Mouse (Mus musculus) lung, adult 2 months (tissue): ENCODE data around the gene Farp1.

Experiments
- CTCF ChIP-seq: fragments of 200-500 bp; IDR thresholded peaks from 2 replicates; pipeline ENCODE4 v1.5.1; 2011; ENCODE audit warnings: mild to moderate bottlenecking, low read length, control low read depth; ENCODE audit not compliant: insufficient read depth
- POLR2A ChIP-seq: fragments of 200-500 bp; IDR thresholded peaks from 2 replicates; pipeline ENCODE4 v1.6.1; 2011; ENCODE audit warnings: low read depth, mild to moderate bottlenecking, control low read depth, low read length, borderline replicate concordance; ENCODE audit errors: extremely low read depth

DNA sequence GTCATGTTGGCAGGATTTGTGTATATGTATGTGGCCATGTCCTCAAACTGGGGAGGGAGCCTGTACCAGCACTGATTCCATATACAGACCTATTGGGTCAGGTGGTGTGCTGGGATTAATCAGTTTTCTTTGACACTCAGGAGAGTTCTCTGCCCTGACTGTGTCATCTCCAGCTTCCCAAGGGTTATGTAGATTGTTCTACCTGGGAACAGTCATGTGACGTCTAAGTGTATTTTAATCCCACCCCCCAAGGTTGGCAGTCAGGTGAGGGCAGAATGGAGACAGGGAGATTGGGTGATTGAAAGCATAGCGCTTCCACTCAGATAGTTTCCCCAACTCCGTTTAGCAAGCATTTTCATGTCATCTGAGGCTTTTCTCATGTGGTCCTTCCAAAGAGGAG is 110.3 kb downstream of the Farp1 start:
- TF ChIP-seq CTCF: no peak
- no peak for TF ChIP-seq POLR2A
